Mouse (Mus musculus) neural tube, embryonic 11.5 days (tissue): ENCODE data around the gene Ackr1. TPM values are rescaled to one million over a fixed set of nuclear protein-coding genes. Genes with fewer than 3 reads are reported as not detected.

Experiments
- ATAC-seq: fragments of 200-750 bp; cut with Nextera tagmentation; 2 replicates; pipeline ENCODE4 v1.8.0; 2017; ENCODE audit warnings: moderate number of reproducible peaks, mild to moderate bottlenecking, moderate TSS enrichment, moderate library complexity; ENCODE audit not compliant: insufficient read depth, low FRiP score, low TSS enrichment
- DNase-seq: peaks from one replicate; pipeline ENCODE4 v3.0.0-alpha.2; 2015; ENCODE audit warnings: low spot score
- H3K27ac ChIP-seq: fragments of 300-500 bp; sonication (generic); 2 replicates; pipeline ENCODE4 v1.5.1; 2014; ENCODE audit warnings: low read depth, mild to moderate bottlenecking, low read length
- H3K27me3 ChIP-seq: fragments of 300-500 bp; sonication (generic); 2 replicates; pipeline ENCODE4 v1.6.1; 2014; ENCODE audit warnings: mild to moderate bottlenecking, low read length, mixed read lengths; ENCODE audit not compliant: control insufficient read depth, insufficient read depth
- H3K36me3 ChIP-seq: fragments of 300-500 bp; sonication (generic); 2 replicates; pipeline ENCODE4 v1.6.1; 2014; ENCODE audit warnings: mild to moderate bottlenecking, low read length, moderate library complexity, mixed read lengths; ENCODE audit not compliant: control insufficient read depth, insufficient read depth
- H3K4me1 ChIP-seq: fragments of 300-500 bp; sonication (generic); 2 replicates; pipeline ENCODE4 v1.6.1; 2014; ENCODE audit warnings: low read length, mixed read lengths; ENCODE audit not compliant: control insufficient read depth, insufficient read depth
- H3K4me2 ChIP-seq: fragments of 300-500 bp; sonication (generic); 2 replicates; pipeline ENCODE4 v1.6.1; 2014; ENCODE audit warnings: low read depth, mild to moderate bottlenecking, moderate library complexity
- H3K4me3 ChIP-seq: fragments of 300-500 bp; sonication (generic); 2 replicates; pipeline ENCODE4 v1.5.1; 2014; ENCODE audit warnings: low read depth, low read length
- H3K9ac ChIP-seq: fragments of 300-500 bp; sonication (generic); 2 replicates; pipeline ENCODE4 v1.6.1; 2014; ENCODE audit warnings: mild to moderate bottlenecking, low read length
- H3K9me3 ChIP-seq: fragments of 300-500 bp; sonication (generic); 2 replicates; pipeline ENCODE4 v1.6.1; 2016; ENCODE audit warnings: low read length; ENCODE audit not compliant: control insufficient read depth
- WGBS: fragments of 180-500 bp; shearing (Covaris S2); extraction: QIAGEN DNeasy Blood & Tissue Kit; methylation state at CpG from one replicate; pipeline ENCODE4 v1.1.7; 2014; 5-methylcytosine and 5-hydroxymethylcytosine counted together
- polyA plus RNA-seq: library from polyadenylated mRNA; unstranded; fragments of >200 nt; fragmentation: Nextera tagmentation; extraction: Ambion mirVana; gene quantifications from 2 replicates; pipeline ENCODE4 v1.2.1, GENCODE M21; 2014

The Ackr1 gene
- polyA plus RNA-seq, 1 experiment from 2014 or later: 7.4 TPM

DNA sequence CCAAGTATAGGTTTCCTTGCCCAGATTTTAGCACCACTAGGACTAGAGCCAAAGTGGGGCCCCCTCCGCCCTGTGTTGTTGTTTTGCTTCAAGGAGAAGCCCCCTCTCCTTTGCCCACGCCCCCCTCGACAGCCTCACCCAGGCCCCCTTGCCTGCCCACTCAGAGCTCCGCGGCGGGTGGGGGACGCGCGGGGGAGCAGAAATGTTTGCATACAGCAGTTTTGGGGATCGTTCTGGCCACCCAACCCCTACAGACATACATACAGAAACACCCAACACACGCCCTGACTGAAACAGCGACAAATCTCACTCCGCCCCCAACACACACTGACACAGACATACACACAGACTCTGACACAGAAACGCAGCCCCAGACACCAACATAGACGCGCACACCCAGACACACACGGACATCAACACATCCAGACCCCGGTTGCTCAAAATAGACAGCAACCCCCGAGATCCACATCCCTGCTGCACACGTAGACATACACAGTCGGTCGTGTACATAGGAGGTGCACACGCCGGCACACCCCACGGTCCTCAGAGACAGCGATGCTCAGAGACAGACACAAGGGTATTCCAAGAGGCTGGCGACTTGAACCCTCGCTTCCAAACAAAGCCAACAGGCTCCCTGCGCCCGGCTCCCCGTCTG, 33.3 kb upstream of the Ackr1 start:
- ATAC-seq (peak; percentile 71), DNase-seq (peak; percentile 69)
- H3K27me3 ChIP-seq: no peaks in the 10 kb centered on the region
- WGBS: under 1% methylated on average over 31 of the region's 31 CpGs
- peak overlapping the region; percentile 67 for H3K4me3 ChIP-seq
- H3K9me3 ChIP-seq: no peaks in the 10 kb centered on the region
- peak overlapping the region; percentile 83 for H3K4me2 ChIP-seq
- peak overlapping the region; percentile 47; the same call in 1 of the 2 replicates for H3K27ac ChIP-seq
- peaks cover 12% of the 10 kb centered on the region for H3K4me1 ChIP-seq
- H3K9ac ChIP-seq: peak overlapping the region; percentile 69
- H3K36me3 ChIP-seq: no peaks in the 10 kb centered on the region

DNA sequence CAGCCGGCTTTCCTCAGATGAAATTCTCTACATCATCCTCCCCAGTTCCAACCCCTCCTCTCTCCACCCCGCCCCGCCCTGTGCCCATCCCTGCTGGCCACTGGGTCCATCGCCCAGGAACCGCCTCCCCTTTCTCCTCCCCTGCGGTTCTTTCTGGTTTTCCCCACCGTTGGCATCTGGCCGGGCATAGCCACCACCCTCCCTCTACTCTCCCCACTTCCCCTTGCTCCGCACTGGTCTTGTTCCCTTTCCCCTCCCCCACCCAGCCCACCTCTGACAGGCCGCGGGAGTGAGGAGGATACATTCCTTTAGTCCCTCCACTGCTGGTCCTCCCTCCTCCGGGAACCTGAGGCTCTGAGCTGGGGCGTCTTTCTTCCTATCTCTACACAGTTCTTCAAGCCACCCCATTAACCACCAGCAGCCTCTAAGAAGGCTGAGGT, 32.4 kb upstream of the Ackr1 start:
- H3K27me3 ChIP-seq: no peaks in the 10 kb centered on the region
- peak; percentile 22 for ATAC-seq
- H3K9me3 ChIP-seq: no peaks in the 10 kb centered on the region
- H3K4me2 ChIP-seq: peak overlapping the region; percentile 83
- 2% methylated on average over 13 of the region's 13 CpGs for WGBS
- no peak for DNase-seq
- H3K27ac ChIP-seq: no peak overlapping the region
- peaks cover 12% of the 10 kb centered on the region for H3K4me1 ChIP-seq
- peak overlapping the region; percentile 67 for H3K4me3 ChIP-seq
- peak overlapping the region; percentile 69 for H3K9ac ChIP-seq
- no peaks in the 10 kb centered on the region for H3K36me3 ChIP-seq

DNA sequence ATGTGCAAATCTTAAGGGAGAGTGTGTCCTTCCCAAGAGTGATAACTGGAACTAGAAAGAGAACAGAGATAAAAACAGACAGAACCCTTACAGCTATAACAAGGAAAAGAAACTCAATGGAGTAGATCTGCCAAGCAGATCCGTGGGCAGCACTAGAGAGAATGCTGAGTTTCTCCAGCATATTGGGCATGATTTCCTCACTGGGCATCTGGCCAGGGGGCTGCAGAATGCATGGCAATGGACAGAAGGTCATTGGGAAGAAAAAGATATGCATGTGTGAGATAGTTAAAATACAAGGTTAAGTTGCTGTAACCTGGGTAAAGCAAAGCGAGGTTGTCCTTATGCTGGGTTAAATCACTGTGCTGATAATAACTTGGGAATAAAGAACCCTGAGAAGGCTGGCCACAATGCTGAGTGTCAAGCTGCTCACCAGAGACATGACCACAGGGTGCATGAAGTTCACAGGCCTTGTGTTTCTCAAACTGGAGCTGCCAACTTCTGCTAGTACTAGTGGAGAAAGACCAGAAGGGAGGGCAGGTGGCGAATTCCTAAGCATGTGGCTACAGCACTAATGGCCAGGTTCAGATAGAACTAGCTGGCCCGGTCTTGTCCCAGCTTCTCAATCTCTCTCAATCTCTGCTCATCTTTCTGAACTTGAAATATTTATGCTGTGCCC, 30.7 kb upstream of the Ackr1 start:
- Histone ChIP-seq H3K27ac (no peak overlapping the region), H3K4me3 (no peak overlapping the region), H3K9me3 (no peaks in the 10 kb centered on the region), H3K27me3 (no peaks in the 10 kb centered on the region), H3K4me2 (no peak overlapping the region), H3K36me3 (no peaks in the 10 kb centered on the region), H3K4me1 (peaks cover 12% of the 10 kb centered on the region), H3K9ac (no peak overlapping the region)
- DNase-seq: no peak
- ATAC-seq: no peak
- 87% methylated on average over 4 of the region's 4 CpGs for WGBS

DNA sequence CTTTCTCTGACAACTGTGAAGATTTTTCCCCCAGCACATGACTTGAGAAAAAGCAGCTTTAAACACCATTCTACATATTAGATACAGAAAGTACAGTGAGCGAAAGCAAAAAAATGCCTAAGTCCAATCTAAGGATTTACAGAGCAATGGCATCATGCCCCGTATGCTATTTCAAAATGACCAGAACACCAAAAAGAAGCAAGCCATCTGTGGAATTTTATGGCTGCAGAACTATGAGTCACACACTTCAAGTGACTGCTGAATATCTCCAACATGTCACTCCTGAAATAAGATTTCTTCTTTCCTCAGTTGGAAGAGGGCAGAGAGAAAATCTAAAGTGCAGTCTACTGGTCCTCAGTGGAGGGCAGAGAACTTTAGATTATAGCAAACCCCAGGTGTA, 29.9 kb upstream of the Ackr1 start:
- H3K9me3 ChIP-seq: no peaks in the 10 kb centered on the region
- ATAC-seq (no peak), DNase-seq (no peak)
- H3K4me3 ChIP-seq: no peak overlapping the region
- WGBS: 96% methylated on average over 2 of the region's 2 CpGs
- H3K9ac ChIP-seq: no peak overlapping the region
- H3K4me2 ChIP-seq: no peak overlapping the region
- H3K27me3 ChIP-seq: no peaks in the 10 kb centered on the region
- peaks cover 12% of the 10 kb centered on the region for H3K4me1 ChIP-seq
- no peak overlapping the region for H3K27ac ChIP-seq
- no peaks in the 10 kb centered on the region for H3K36me3 ChIP-seq

DNA sequence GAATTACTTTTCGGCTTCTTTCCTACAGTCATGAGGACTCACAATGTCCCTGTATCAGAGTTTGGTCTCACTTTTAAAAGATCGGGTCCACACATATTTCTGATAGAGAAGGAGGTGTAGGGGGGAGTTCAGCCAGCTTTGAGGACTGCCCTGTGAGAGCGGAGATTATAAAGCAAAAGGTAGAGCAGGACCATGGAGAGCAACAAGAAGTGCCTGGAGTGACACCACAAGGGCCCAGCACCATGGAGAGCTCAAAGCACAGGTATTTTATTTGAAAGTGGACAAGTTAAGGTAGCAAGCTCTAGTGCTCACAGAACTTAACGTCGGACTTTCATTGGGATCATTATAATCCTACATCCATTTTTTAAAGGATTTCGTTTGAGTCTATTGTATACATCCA, 28.1 kb upstream of the Ackr1 start:
- DNase-seq (no peak), ATAC-seq (no peak)
- Histone ChIP-seq H3K4me1 (peaks cover 11% of the 10 kb centered on the region), H3K4me3 (no peak overlapping the region), H3K27ac (no peak overlapping the region), H3K4me2 (no peak overlapping the region), H3K9ac (no peak overlapping the region), H3K27me3 (no peaks in the 10 kb centered on the region), H3K36me3 (no peaks in the 10 kb centered on the region), H3K9me3 (no peaks in the 10 kb centered on the region)
- WGBS: 47% methylated on average over 6 of the region's 6 CpGs

DNA sequence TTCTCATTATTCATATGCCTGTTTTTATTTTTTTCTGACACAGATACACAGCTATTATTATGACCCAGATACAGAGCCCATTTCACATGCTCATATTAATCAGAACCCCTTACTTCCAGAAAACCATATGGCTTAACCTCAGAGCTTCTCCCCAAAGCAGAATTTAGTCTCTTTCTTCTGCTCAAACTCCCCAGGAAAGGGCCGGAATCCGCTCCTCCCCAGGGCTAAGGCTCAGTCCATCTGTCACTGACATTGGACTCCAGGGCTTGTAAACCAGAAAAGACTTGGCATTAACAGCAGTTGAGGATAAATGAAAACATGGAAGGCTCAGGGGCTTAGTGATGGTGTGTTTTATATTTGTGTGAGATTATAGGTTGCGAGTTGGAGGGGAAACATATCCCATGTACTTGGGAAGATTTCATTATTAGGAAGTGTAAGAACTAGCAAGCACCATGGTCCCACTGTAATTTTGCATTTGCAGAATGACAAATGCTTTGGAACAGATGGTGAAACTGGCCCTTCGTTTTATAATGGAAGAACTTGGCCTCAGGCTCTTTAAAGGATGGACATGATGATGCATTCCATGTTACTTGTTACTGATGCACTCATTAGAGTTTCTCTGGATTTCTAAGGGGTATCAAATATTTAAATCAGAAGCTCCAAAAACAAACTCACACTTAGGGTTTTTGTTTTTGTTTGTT, 26.2 kb upstream of the Ackr1 start:
- 65% methylated on average over 4 of the region's 4 CpGs for WGBS
- Histone ChIP-seq H3K4me1 (no peaks in the 10 kb centered on the region), H3K27ac (0 out of 2 replicates have a peak overlapping the region, but pooled peaks have one; percentile 35), H3K9ac (no peak overlapping the region), H3K4me3 (no peak overlapping the region), H3K36me3 (no peaks in the 10 kb centered on the region), H3K9me3 (no peaks in the 10 kb centered on the region), H3K27me3 (no peaks in the 10 kb centered on the region), H3K4me2 (no peak overlapping the region)
- no peak for ATAC-seq
- no peak for DNase-seq

DNA sequence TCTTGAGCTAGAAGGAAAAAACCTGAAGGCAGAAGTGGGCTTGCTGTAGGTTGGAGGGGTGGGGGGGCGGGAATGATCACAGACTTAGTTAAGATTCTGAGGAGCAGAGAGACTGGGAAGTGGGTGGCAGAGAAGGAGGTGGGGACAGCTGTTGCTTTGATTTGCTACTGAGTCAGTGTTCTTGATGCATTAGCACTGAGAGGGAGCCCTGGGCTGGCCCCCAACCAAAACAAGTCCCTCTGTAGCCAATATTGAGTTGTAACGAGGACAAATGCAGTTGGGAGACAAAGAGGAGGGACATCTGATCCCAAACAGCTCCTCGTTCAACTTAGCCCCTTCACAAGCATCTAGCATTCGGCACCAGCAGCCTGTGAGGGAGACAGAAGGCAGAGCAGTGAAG, 24.2 kb upstream of the Ackr1 start:
- H3K9me3 ChIP-seq: no peaks in the 10 kb centered on the region
- H3K4me2 ChIP-seq: no peak overlapping the region
- no peak overlapping the region for H3K27ac ChIP-seq
- no peak overlapping the region for H3K9ac ChIP-seq
- H3K36me3 ChIP-seq: no peaks in the 10 kb centered on the region
- no peak overlapping the region for H3K4me3 ChIP-seq
- DNase-seq (no peak), ATAC-seq (no peak)
- H3K27me3 ChIP-seq: no peaks in the 10 kb centered on the region
- H3K4me1 ChIP-seq: no peaks in the 10 kb centered on the region
- WGBS: 43% methylated on average over 4 of the region's 4 CpGs

DNA sequence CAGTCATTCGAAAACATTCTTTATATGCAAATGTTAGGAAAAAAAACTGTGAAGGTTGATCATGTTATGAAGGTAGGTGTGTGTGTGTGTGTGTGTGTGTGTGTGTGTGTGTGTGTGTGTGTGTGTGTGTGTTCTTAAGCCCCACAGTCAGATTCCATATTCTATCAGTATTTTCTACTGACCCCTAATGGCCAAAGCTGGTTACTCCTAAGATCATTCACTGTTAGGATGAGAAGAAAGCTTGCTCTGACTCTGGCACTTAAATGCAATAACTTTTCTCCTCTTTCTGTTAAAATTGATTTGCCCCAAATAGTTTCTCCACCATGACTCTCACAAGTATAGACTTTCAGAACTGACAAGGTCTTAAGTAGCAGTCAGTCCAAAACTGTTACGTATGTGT, 23.1 kb upstream of the Ackr1 start:
- Histone ChIP-seq H3K9ac (no peak overlapping the region), H3K36me3 (no peaks in the 10 kb centered on the region), H3K4me2 (no peak overlapping the region), H3K27ac (no peak overlapping the region), H3K4me1 (no peaks in the 10 kb centered on the region), H3K9me3 (no peaks in the 10 kb centered on the region), H3K4me3 (no peak overlapping the region), H3K27me3 (no peaks in the 10 kb centered on the region)
- WGBS: 87% methylated on average over 2 of the region's 2 CpGs
- no peak for DNase-seq
- no peak for ATAC-seq
